Mouse (Mus musculus) lung, adult 2 months (tissue): ENCODE data around the gene Mrps5.
"Not testable (repeated sequence)": the region's sequence is repeated elsewhere in the genome, so short reads cannot be mapped to it uniquely, and the experiment has no call there.

Source experiments
- CTCF ChIP-seq: fragments of 200-500 bp; IDR thresholded peaks from 2 replicates; pipeline ENCODE4 v1.5.1; 2011; ENCODE audit warnings: mild to moderate bottlenecking, low read length, control low read depth; ENCODE audit not compliant: insufficient read depth
- POLR2A ChIP-seq: fragments of 200-500 bp; IDR thresholded peaks from 2 replicates; pipeline ENCODE4 v1.6.1; 2011; ENCODE audit warnings: low read depth, mild to moderate bottlenecking, control low read depth, low read length, borderline replicate concordance; ENCODE audit errors: extremely low read depth

DNA sequence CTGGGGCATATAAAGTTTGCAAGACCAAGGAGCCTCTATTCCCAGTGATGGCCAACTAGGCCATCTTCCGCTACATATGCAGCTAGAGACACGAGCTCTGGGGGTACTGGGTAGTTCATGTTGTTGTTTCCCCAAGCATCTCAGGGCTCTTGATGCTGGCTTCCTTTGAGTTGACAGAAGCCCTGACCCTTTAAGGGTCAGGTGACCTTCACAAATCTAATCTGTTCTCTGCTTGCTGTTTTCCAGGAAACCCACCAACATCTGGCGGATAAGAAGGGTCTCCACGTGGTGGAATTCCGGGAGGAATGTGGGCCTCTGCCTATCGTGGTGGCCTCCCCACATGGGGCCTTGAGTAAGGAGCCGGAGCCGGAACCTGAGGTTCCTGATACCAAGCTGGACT is 16.4 kb downstream of the Mrps5 start:
- not testable (repeated sequence) for TF ChIP-seq POLR2A, CTCF
